Mouse (Mus musculus): ENCODE measurements around the gene Rps6kb1.
"Not testable (repeated sequence)": the region's sequence is repeated elsewhere in the genome, so short reads cannot be mapped to it uniquely, and the experiment has no call there.

Gene Rps6kb1

GRCm38 (mm10) chr11:86539716-86540475, 4.7 kb downstream of the Rps6kb1 start:
- no peak for DNase-seq (ENCODE audit: low read depth)

- DNase-seq (ENCODE audit: low read depth): no peak
These were observed 5.8 kb downstream of the Rps6kb1 start for GRCm38 (mm10) chr11:86538786-86539185.

GRCm38 (mm10) chr11:86534201-86534910, 10.2 kb downstream of the Rps6kb1 start:
- DNase-seq (ENCODE audit: low read depth): no peak

GRCm38 (mm10) chr11:86533302-86533701, 11.3 kb downstream of the Rps6kb1 start:
- DNase-seq (ENCODE audit: low read depth): not testable (repeated sequence)

- DNase-seq (ENCODE audit: low read depth): peak; percentile 13
These were observed 11.8 kb downstream of the Rps6kb1 start for GRCm38 (mm10) chr11:86532834-86533233.

GRCm38 (mm10) chr11:86527528-86527927, 17.1 kb downstream of the Rps6kb1 start:
- no peak for DNase-seq (ENCODE audit: low read depth)

- no peak for DNase-seq (ENCODE audit: low read depth)
These were observed 24.9 kb downstream of the Rps6kb1 start for GRCm38 (mm10) chr11:86519751-86520150.

- peak; percentile 6 for DNase-seq (ENCODE audit: low read depth)
These were observed 27.4 kb downstream of the Rps6kb1 start for GRCm38 (mm10) chr11:86517229-86517628.

- peak; percentile 10 for DNase-seq (ENCODE audit: low read depth)
These were observed 28.0 kb downstream of the Rps6kb1 start for GRCm38 (mm10) chr11:86516620-86517019.

GRCm38 (mm10) chr11:86507991-86508390, 36.6 kb downstream of the Rps6kb1 start:
- no peak for DNase-seq (ENCODE audit: low read depth)

GRCm38 (mm10) chr11:86507334-86507733, 37.3 kb downstream of the Rps6kb1 start:
- no peak for DNase-seq (ENCODE audit: low read depth)

- no peak for DNase-seq (ENCODE audit: low read depth)
These were observed 41.5 kb downstream of the Rps6kb1 start for GRCm38 (mm10) chr11:86503121-86503520.

GRCm38 (mm10) chr11:86500795-86501194, 43.8 kb downstream of the Rps6kb1 start:
- no peak for DNase-seq (ENCODE audit: low read depth)

GRCm38 (mm10) chr11:86497908-86498307, 46.7 kb downstream of the Rps6kb1 start:
- DNase-seq (ENCODE audit: low read depth): no peak

GRCm38 (mm10) chr11:86497356-86497755, 47.2 kb downstream of the Rps6kb1 start:
- DNase-seq (ENCODE audit: low read depth): no peak

GRCm38 (mm10) chr11:86490782-86491181, 53.8 kb downstream of the Rps6kb1 start:
- DNase-seq (ENCODE audit: low read depth): no peak

- DNase-seq (ENCODE audit: low read depth): no peak
These were observed 59.6 kb downstream of the Rps6kb1 start for GRCm38 (mm10) chr11:86484910-86485510.

- peak; percentile 96 for DNase-seq (ENCODE audit: low read depth)
These were observed 60.3 kb downstream of the Rps6kb1 start, which contains the start of gene Rnft1 for GRCm38 (mm10) chr11:86484101-86484868. TSS of gene Rnft1 (plus strand) at chr11:86484657.

- DNase-seq (ENCODE audit: low read depth): no peak
These were observed 71.0 kb downstream of the Rps6kb1 start for GRCm38 (mm10) chr11:86473576-86473975.

- no peak for DNase-seq (ENCODE audit: low read depth)
These were observed 71.8 kb downstream of the Rps6kb1 start for GRCm38 (mm10) chr11:86472771-86473171.

GRCm38 (mm10) chr11:86471785-86472184, 72.8 kb downstream of the Rps6kb1 start:
- no peak for DNase-seq (ENCODE audit: low read depth)

- no peak for DNase-seq (ENCODE audit: low read depth)
These were observed 75.6 kb downstream of the Rps6kb1 start for GRCm38 (mm10) chr11:86468971-86469370.
